Mouse (Mus musculus) lung, postnatal 14 days (tissue): ENCODE data around the gene Nuf2.
"Not testable (repeated sequence)": the region's sequence is repeated elsewhere in the genome, so short reads cannot be mapped to it uniquely, and the experiment has no call there.

Source experiments
- DNase-seq: peaks from one replicate; pipeline ENCODE4 v3.0.0; 2021

The Nuf2 gene

DNA sequence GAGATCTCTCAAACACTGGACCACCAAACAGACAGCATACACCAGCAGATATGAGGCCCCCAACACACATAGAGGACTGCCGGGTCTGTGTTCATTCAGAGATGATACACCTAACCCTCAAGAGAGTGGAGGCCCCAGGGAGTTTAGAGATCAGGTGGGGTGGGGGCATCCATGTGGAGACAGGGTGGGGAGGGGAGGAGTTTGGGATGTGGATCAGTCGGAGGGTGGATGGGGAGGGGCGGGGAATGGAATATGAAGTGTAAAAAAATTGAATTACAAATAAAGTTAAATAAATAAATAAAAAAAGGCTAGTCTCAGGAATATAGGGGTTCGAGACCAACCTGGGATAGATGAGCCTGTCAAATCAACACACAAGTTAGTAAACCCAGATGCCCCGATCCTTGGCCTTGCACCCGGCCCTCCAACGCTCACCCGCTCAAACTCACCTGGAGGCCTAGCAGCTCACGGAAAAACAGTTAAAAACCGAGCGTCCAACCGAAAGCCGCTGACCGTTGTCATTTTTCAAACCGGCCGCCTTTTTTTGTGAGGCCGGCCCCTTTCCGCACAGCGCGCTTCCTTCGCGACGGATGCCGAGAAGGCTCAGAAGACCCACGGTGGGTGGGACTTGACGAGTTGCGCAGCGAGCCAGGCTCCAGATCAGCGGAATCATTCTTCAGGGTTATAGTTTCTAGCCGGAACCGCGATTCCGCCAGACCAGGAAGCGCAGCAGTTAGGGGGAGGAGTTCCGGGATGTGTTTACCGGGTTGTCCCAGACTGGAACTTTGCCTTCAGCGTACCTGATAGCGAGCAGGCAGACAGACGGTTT, at the start of gene Nuf2:
TSS of gene Nuf2 (minus strand) at position 589 of the 826 bp plus-strand sequence.
- DNase-seq: peak; percentile 98

DNA sequence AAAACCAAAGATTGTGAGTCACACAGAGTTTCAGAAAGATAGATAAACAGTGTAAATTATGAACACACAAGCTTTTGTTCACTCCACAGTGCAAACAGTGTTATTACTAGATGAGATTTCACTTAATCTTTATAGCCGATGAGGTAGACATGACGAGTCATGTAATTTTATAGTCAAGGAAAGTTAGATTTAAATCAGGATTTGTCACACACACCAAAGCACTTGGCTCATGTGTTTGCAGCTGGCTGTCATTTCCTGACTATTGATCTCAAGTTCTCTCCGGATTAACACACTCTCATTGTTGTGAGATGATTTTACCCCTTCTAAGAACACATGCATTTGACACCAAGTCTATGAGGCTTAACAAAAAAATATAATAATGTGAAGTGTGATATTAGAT, 48.3 kb upstream of the Nuf2 start:
- DNase-seq: no peak

DNA sequence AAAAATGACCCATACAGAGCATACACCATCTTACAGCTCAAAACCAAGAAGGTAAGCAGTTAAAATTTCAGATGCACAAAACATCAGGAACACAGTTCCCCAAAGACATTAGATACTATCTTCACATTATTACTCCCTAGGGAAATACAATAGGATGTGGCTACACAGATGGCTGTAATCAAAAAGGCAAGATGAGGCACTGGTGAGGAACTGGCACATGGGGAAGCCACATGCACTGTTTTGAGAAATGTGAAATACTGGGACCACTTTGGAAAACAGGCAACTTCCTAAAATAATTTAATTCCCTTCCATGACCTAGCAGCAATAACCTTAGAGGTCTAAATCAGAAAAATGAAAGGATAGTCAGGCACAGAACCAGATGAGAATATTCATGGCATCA, 42.9 kb upstream of the Nuf2 start:
- no peak for DNase-seq

DNA sequence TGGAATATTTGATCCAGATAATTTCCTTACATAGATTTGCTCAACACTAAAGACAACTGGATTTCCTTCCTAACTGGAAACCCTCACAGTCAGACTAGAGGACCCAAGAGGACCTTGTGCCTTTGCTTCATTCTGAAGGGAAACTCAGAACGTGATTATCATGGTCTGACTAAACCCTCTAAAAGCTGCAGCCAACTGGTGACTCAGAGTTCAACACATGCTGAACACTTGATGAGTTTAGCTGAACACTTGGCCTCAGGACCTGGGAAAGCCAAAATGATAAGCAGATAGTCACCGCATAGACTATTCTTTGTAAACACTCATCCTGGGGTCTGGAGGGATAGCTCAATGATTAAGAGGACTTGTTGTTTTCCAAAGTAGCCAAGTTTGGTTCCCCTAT, 24.4 kb upstream of the Nuf2 start:
- no peak for DNase-seq

DNA sequence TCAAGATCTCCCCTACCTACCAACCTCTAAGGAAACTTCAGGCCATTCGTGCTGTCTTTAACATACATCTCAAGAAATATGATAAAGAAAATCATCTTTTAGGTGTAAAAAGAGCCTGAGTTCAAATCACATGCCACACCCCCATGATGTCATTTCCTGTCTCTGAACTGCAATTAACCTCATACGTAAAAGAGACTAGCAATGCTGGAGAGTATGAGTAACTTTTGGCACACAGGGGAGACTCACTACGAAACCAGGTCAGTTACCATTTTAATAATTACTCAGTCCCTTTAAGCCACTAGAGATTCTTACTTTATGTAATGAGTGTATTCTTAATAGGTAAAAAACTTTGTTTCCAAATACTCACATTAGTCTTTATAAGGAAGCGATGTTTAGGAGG, 23.8 kb upstream of the Nuf2 start:
- DNase-seq: no peak

DNA sequence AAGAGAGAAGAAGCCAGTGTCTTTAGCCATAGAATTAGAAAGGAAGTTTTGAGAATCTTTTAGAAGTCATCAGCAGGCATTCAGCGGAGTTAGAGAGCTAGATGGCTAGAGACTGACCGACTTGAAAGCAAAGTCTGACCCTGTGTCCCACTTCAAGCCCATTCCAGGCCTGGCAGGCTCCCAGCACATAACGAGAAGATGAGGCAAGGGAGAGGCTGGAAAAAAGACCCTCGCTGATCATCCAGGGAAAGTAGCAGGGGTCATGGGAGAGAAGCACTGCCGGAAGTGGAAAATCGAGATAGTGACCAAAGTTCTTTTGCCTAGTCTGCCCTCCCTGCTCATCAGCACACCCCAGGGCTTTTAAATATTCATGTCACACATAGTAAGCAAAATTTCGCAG, 22.2 kb upstream of the Nuf2 start:
- peak; percentile 12 for DNase-seq

DNA sequence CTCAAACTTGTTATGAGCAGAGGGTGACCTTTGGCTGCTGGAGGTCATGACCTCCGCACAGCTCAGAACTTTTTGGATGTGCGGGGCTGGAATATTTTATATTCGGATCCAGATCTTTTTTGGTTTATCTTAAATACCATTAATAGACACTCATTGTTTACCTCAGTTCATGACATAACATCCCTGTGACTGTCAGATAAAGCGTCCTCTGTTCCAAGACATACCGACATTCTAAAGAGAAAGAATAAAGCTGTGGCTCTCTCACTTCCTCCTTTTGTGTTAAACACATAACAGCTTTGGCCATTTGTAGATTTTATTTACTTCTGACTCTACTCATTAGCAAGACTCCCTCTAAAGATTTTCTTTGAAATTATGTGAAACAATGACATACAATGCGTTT, 9.2 kb upstream of the Nuf2 start:
- DNase-seq: peak; percentile 8

DNA sequence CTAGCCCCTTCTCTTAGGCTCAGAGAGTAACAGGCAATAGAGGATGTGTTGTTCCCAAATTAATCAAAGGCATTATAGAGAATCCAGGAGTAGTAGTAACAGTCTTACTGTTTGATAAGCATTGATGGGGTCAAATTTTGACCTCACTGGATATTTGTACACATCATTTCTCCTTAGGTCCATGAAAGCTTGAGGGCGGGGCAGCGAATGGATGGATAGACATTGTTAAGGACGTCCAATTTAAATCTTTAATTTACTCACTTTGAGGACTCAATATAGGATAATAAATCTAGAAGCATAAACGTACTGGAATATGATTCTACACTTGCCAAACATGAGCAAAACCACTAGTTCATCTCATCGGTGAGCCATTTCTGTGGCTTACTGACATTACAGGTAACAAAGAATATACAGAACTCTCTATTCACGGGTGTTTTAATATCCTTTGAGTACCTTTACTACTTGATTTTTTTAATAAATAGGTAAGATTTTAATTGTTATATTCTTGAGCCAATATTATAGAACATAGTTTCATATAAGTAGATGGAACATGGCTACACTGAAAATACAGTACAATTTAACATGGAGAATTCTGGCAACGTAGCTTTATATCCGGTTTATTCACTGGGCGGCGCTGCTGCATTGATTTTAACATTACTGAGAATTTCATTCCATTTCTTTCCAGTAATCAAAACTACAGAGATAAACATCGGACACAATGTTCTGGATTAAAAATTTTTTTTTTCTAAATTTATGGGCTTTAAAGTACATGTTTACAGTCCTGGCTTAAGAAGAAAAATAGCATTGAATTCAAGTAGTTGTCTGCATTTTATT, 655 bp upstream of the Nuf2 start:
- peak; percentile 80 for DNase-seq

DNA sequence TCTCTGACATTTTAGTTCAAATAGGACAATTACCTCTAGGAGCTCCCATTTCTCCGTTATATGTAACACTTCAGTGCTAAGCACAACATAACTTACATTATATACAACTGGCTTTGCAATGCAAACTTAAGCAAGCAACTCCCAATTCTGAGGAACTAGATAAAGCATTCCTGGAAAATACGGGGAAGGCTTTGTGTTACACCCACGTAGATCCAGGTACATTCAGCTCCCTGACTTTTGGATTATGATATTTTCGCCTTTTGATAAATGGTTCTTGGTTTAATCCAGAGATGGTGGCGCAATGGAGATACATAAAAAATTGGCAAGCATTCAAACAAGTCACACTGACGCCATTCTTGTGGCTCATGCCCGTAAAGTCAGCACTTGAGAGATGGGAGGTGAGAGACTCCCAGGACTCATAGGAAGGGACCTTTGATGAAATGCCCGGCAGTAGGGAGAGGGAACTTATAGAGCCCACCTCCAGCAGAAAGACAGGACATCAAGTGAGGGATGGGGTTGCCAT, 1.2 kb downstream of the Nuf2 start:
- DNase-seq: no peak

DNA sequence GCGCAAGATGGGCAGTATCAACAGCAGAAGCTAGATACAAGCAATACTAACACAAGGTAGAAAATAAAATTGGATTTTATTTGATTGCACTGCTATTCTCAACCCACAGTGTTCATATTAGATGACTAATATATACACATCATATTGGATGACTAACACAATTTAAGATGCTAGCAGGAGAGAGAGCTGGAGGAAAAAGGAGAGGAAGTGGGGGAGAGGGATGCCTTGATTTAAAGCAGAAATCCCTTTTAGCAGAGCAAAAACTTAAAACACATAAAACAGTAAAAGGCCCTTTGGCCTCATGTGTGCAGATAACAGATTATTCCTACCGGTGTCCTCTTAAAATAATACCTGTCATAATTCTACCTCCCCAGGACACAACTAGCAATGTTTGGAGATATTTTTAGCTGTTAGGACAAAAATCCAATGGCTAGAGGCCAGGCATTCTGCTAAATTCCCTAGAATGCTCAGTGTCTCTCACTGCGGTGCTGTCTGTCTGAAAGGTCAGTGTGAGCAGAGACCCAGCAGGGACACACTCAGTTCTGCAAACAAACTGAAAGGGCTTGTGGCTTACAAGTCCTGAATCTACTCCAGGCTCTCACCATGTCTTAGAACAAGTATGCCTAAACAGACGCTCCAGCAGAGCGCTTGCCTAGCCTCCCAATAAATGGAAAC, 5.1 kb downstream of the Nuf2 start:
- DNase-seq: no peak

DNA sequence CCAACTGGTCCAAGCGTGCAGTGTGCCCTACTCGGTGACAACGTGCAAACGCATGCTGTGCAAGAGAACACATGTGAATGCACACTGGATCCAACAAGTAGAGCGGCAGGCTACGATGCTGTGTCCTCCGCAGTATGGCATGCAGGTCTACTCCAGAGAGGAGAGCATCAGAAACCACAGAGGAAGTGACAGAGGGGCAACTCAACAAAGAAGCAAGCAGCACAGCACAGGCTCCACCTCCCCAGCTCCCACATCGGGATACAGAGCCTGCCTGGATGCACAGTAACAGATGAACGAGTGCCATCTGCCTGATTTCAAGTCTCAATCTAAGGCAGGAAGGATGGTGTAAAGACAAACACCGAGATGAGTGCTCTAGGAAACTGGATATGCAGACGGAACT, 11.9 kb downstream of the Nuf2 start:
- no peak for DNase-seq

DNA sequence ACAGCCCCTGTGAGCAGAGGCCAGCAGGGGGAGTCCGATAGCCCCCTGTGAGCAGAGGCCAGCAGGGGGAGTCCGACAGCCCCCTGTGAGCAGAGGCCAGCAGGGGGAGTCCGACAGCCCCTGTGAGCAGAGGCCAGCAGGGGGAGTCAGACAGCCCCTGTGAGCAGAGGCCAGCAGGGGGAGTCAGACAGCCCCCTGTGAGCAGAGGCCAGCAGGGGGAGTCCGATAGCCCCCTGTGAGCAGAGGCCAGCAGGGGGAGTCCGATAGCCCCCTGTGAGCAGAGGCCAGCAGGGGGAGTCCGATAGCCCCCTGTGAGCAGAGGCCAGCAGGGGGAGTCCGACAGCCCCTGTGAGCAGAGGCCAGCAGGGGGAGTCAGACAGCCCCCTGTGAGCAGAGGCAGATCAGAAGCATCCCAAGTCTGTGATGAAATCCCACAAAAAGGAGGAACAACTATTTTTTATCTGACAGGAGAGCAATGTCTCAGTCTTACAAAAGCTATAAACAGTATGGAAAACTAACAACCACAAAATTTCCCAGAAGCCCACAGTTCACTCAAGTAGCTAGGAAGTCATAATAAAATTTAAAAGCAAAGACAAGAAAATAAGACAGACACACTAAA, 13.3 kb downstream of the Nuf2 start:
- not testable (repeated sequence) for DNase-seq

DNA sequence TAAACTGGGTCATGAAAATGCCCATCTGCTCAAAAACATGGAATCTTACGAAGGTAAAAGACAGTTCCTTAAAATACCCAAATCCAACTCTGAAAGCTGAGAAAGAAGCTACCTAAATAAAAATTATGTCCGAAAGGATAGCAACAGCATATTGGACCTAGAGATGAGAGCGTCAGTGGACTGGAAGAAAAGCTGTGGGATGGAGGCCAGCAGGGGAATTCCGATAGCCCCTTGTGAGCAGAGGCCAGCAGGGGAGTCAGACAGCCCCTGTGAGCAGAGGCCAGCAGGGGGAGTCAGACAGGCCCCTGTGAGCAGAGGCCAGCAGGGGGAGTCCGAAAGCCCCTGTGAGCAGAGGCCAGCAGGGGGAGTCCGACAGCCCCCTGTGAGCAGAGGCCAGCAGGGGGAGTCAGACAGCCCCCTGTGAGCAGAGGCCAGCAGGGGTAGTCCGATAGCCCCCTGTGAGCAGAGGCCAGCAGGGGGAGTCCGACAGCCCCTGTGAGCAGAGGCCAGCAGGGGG, 13.8 kb downstream of the Nuf2 start:
- no peak for DNase-seq

DNA sequence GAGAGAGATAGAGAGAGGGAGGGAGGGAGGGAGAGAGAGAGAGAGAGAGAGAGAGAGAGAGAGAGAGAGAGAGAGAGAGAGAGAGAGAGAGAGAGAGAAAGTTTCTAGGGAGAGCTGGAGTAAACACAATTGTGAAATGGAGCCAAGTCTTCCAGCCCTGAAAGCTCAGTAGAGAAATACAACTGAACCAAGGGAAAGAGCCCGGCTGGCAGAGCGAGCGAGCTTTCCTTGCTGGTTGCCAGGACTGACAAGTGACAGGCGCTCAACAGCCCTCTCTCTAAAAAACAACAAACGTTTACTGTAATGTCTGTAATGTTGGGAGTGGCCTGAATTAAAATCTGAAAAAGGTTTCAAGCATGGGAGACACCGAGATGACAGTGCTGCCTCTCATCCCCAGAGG, 24.9 kb downstream of the Nuf2 start:
- no peak for DNase-seq

DNA sequence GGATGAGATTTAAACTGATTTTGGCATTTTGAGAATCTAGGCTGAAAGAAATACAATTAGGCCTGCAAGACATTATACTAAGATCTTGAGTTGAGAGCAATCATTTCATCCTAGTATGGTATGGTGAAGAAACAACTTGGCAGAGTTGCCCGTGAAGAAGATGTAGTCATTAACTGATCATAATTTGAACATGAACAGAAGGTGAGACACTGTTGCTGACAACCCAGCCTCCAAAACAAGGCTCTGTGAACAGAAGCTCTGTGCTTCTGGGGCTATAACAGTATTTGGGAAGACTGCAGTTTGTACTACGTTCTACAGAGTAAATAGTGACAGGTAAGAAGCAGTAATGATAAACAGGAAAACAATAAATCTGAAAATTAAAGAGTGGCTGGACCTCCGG, 28.4 kb downstream of the Nuf2 start:
- no peak for DNase-seq

DNA sequence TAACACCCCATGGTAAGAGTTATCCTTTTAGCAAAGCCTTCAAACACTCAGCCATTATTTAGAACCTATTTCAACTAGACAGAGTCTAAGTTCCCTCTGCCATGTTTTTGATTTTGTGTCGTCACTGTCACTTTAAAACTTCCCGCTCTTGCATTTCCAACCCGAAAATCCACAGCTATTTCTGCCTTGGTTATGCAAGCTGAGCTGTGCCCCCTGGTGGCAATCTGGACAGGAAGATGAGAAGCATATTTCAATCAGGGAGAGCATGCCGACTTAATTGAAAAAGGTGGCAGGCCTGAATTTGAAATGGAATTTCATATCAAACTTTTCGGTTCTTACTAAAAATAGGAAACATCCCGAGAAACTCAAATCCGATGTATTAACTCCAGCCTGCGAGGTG, 35.6 kb downstream of the Nuf2 start:
- peak; percentile 47 for DNase-seq

DNA sequence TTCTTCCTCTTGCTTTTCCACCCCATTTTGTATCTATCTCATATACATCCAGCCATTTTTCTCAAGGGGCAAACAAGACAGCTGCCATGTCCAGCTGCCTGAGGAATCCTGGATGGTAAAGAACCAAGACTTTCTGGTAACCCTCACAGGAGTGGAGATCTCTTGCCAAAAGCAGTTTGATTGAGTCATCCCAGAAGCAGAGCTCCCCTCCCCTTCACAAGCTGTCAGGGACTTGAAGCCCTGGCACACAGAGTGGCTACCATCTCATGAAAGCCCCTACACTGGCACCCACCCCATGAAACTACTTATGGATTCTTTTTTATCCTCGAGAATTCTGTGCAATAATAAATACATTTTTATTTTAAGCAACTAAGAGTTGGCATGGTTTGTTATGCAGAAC, 39.7 kb downstream of the Nuf2 start:
- no peak for DNase-seq

DNA sequence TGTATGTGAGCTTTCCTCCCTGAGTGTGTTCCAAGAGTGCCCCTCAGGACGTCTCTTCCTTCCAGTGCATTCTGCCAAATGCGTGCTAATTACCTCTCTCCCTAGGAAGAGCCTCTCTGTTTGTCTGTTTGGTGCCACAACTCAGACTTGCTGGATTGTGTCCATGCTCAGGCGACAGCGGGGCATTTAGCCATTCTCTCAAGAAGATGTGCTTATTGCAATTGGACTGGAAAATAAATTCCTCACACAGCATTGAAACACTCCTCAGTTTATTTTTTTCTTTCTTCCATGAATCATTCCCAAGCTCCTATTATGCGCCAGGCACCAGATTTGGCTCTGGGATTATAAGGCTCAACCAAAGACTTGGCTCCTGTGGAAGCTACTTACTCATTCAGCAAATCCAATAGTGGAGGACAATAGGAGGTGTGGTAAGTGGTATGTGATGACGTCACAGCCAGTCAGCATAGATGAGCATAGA, 45.8 kb downstream of the Nuf2 start:
- no peak for DNase-seq

DNA sequence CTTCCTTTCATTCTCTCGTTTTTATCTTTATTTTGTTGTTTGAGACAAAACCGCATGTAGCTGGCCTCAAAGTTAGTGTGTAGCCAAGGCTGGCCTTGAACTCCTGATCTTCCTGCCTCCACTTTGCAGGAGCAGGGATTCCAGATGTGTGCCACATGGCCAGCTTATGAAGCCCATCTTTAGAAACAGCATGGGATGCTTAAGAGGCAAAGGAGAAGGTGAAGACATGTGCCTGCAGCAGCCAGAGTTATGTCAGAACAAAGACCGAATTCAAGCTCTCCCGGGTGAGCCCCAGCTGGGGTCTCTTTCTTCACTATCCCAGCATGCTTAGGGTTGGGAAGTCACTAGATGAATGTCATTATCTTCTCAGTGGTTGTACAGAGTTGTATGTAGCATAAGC, 46.7 kb downstream of the Nuf2 start:
- DNase-seq: no peak

DNA sequence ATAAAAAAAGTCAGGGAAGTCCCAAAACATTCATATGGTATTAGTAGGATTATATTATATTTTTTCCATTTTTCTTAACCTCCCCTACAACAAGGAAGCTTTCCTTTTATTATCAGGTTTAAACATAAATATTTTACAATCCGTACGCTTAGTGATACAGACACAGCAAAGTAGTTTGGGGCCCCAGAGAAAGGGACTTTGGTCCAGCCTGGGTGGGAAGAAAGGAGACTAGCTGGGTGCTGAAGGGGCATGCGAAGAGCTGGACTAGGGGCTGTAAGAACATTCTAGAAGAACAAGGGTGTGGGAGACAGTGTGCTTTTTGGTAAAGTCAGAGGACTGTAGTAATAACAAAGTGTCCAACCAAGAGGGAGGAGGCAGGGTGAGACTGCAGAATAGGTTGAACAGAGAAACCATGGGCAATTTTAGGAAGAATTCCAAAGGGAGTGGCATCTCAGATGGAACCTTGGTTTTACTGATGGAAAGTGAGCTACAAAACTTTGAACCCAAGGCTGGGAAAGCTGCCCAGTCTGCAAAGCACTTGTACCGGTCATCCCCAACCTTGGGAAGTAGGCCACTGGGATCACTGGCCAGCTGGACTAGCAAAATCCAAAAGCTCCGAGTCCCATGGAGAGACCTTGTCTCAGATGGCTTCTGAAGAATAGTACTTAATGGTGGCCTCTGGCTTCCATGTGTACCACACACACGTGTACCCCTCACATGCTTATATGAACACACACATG, 48.5 kb downstream of the Nuf2 start:
- no peak for DNase-seq

DNA sequence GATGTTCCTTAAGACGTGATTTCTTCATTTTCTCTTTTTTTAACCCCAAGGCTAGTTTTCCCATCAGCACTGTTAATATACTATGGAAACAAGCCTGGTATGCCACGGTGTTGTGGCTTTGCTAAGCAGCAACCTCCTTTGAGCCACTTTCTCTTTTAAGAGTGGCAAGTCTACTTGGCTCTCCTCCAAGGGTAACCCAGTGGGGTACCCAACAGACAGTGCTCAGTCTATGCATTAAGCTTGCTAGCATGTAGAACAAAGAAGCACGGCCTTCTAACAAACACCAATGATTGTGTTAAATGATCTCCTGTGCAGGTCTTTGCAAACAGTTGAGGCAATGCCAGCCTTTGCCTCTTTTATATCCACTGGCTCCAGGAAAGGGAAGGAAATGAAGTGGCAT, 60.1 kb downstream of the Nuf2 start:
- DNase-seq: no peak

DNA sequence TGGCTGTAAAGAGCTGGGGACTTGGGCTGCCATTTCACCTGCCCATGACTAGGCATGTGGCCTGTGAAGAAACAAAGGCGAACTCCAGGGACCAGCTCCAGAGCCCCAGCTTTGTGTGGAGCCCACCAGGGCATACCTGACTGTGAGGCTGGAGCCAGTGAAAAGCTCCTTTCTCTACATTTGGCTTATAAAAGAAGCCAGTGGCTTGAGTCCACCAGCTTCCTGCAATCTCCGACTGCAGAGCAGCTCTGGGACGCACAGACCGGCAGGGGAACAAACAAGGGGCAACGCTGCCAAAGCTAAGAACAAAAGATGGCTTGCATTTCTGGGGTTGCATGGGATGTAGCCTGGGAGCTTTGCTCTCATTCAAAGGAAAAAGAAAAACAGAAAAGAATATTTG, 63.5 kb downstream of the Nuf2 start:
- DNase-seq: no peak
